Mouse (Mus musculus) neural tube, embryonic 12.5 days (tissue): Measurements from ENCODE around the gene Ak4. TPM values are rescaled to one million over a fixed set of nuclear protein-coding genes. Genes with fewer than 3 reads are reported as not detected.

ENCODE experiments used
- ATAC-seq: fragments of 200-750 bp; cut with Nextera tagmentation; 2 replicates; pipeline ENCODE4 v1.8.0; 2017; ENCODE audit warnings: low read depth, mild to moderate bottlenecking, moderate TSS enrichment, moderate library complexity; ENCODE audit not compliant: low FRiP score
- H3K27ac ChIP-seq: fragments of 300-500 bp; sonication (generic); 2 replicates; pipeline ENCODE4 v1.5.1; 2016
- H3K27me3 ChIP-seq: fragments of 300-500 bp; sonication (generic); replicated peaks from 2 replicates; pipeline ENCODE4 v1.6.1; 2016; ENCODE audit warnings: mild to moderate bottlenecking
- H3K36me3 ChIP-seq: fragments of 300-500 bp; sonication (generic); 2 replicates; pipeline ENCODE4 v1.6.1; 2016; ENCODE audit warnings: mild to moderate bottlenecking
- H3K4me1 ChIP-seq: fragments of 300-500 bp; sonication (generic); 2 replicates; pipeline ENCODE4 v1.6.1; 2016
- H3K4me2 ChIP-seq: fragments of 300-500 bp; sonication (generic); replicated peaks from 2 replicates; pipeline ENCODE4 v1.6.1; 2016; ENCODE audit warnings: mild to moderate bottlenecking
- H3K4me3 ChIP-seq: fragments of 300-500 bp; sonication (generic); 2 replicates; pipeline ENCODE4 v1.5.1; 2016
- H3K9ac ChIP-seq: fragments of 300-500 bp; sonication (generic); 2 replicates; pipeline ENCODE4 v1.6.1; 2016; ENCODE audit warnings: mild to moderate bottlenecking
- H3K9me3 ChIP-seq: fragments of 300-500 bp; sonication (generic); 2 replicates; pipeline ENCODE4 v1.6.1; 2016; ENCODE audit warnings: mild to moderate bottlenecking
- WGBS: fragments of 180-500 bp; shearing (Covaris S2); methylation state at CpG from one replicate; pipeline ENCODE4 v1.1.7; 2016; 5-methylcytosine and 5-hydroxymethylcytosine counted together
- polyA plus RNA-seq: library from polyadenylated mRNA; unstranded; fragments of >200 nt; fragmentation: Nextera tagmentation; extraction: Ambion mirVana; gene quantifications from 2 replicates; pipeline ENCODE4 v1.2.1, GENCODE M21; 2016

Ak4 gene
- polyA plus RNA-seq, 1 experiment from 2014 or later: 10.4 TPM

GRCm38 (mm10) chr4:101508851-101509577, 89.9 kb downstream of the Ak4 start:
- Histone ChIP-seq H3K4me3 (peak overlapping the region; percentile 42), H3K4me1 (peaks cover 10% of the 10 kb centered on the region), H3K27me3 (no peaks in the 10 kb centered on the region), H3K36me3 (no peaks in the 10 kb centered on the region), H3K9me3 (no peaks in the 10 kb centered on the region), H3K9ac (peak overlapping the region; percentile 58), H3K4me2 (peak overlapping the region; percentile 91), H3K27ac (no peak overlapping the region)
- 3% methylated on average over 30 of the region's 30 CpGs for WGBS
- ATAC-seq: peak; percentile 73

- Histone ChIP-seq H3K9ac (no peak overlapping the region), H3K9me3 (no peaks in the 10 kb centered on the region), H3K4me2 (no peak overlapping the region), H3K4me3 (no peak overlapping the region), H3K27me3 (no peaks in the 10 kb centered on the region), H3K4me1 (peaks cover 10% of the 10 kb centered on the region), H3K36me3 (no peaks in the 10 kb centered on the region), H3K27ac (no peak overlapping the region)
- WGBS: 83% methylated on average over 8 of the region's 8 CpGs
- ATAC-seq: no peak
These were observed 91.2 kb downstream of the Ak4 start for GRCm38 (mm10) chr4:101510111-101510903.

GRCm38 (mm10) chr4:101510904-101511210, 91.8 kb downstream of the Ak4 start:
- Histone ChIP-seq H3K27me3 (no peaks in the 10 kb centered on the region), H3K9ac (no peak overlapping the region), H3K27ac (no peak overlapping the region), H3K4me3 (no peak overlapping the region), H3K4me1 (peaks cover 10% of the 10 kb centered on the region), H3K4me2 (no peak overlapping the region), H3K9me3 (no peaks in the 10 kb centered on the region), H3K36me3 (no peaks in the 10 kb centered on the region)
- 85% methylated on average over 5 of the region's 5 CpGs for WGBS
- no peak for ATAC-seq

- 90% methylated on average over 5 of the region's 5 CpGs for WGBS
- H3K36me3 ChIP-seq: no peaks in the 10 kb centered on the region
- H3K4me2 ChIP-seq: no peak overlapping the region
- H3K9me3 ChIP-seq: no peaks in the 10 kb centered on the region
- no peak overlapping the region for H3K27ac ChIP-seq
- no peak overlapping the region for H3K9ac ChIP-seq
- ATAC-seq: no peak
- H3K4me3 ChIP-seq: no peak overlapping the region
- no peaks in the 10 kb centered on the region for H3K27me3 ChIP-seq
- H3K4me1 ChIP-seq: peaks cover 10% of the 10 kb centered on the region
These were observed 92.9 kb downstream of the Ak4 start for GRCm38 (mm10) chr4:101511768-101512521.

GRCm38 (mm10) chr4:101513251-101513650, 94.2 kb downstream of the Ak4 start:
- no peaks in the 10 kb centered on the region for H3K9me3 ChIP-seq
- H3K4me1 ChIP-seq: peaks cover 10% of the 10 kb centered on the region
- no peak overlapping the region for H3K4me3 ChIP-seq
- H3K4me2 ChIP-seq: no peak overlapping the region
- WGBS: 94% methylated on average over 3 of the region's 3 CpGs
- ATAC-seq: no peak
- H3K27ac ChIP-seq: no peak overlapping the region
- no peaks in the 10 kb centered on the region for H3K36me3 ChIP-seq
- H3K27me3 ChIP-seq: no peaks in the 10 kb centered on the region
- no peak overlapping the region for H3K9ac ChIP-seq

- Histone ChIP-seq H3K4me1 (no peaks in the 10 kb centered on the region), H3K36me3 (no peaks in the 10 kb centered on the region), H3K27me3 (no peaks in the 10 kb centered on the region), H3K27ac (no peak overlapping the region), H3K9me3 (no peaks in the 10 kb centered on the region), H3K4me2 (no peak overlapping the region), H3K4me3 (no peak overlapping the region), H3K9ac (no peak overlapping the region)
- ATAC-seq: no peak
- WGBS: 92% methylated on average over 14 of the region's 14 CpGs
These were observed 96.8 kb downstream of the Ak4 start for GRCm38 (mm10) chr4:101515853-101516252.

Other genes with a start within 250 kb of the Ak4 start
- gene Jak1, start 154.0 kb upstream of the Ak4 start, polyA plus RNA-seq: 52.7 and 64.7 TPM in 2 replicates
- 17.8 and 22.6 TPM in 2 replicates for gene Dnajc6, start 77.4 kb downstream of the Ak4 start, polyA plus RNA-seq
- gene Leprot, start 228.4 kb downstream of the Ak4 start, polyA plus RNA-seq: 70.4 and 73.8 TPM in 2 replicates